Mouse (Mus musculus) ovary, adult 10 weeks (tissue): ENCODE measurements around the gene Pde9a. TPM values are rescaled to one million over a fixed set of nuclear protein-coding genes. Genes with fewer than 3 reads are reported as not detected.

Experiments
- polyA plus RNA-seq: library from polyadenylated mRNA; stranded (reverse); fragments of 350-450 nt; fragmentation: Illumina TruSeq; extraction: RNeasy Lipid Tissue Mini Kit (QIAGEN cat#74804); gene quantifications from one replicate; pipeline ENCODE4 v1.2.3, GENCODE M21; 2014

The Pde9a gene
- 0.83 TPM for polyA plus RNA-seq

GRCm38 (mm10) chr17:31385671-31386665 lies at the start of gene Pde9a:
TSS of gene Pde9a (plus strand) at chr17:31386210.

GRCm38 (mm10) chr17:31519946-31520838 lies 134.2 kb downstream of the Pde9a start, which contains the start of the genes Wdr4 and Ndufv3:
TSS of gene Wdr4 (minus strand) at chr17:31519980.
TSS of gene Ndufv3 (plus strand) at chr17:31520115.

Other genes with a start within 250 kb of the Pde9a start
- gene Tff2, start 241.9 kb upstream of the Pde9a start, polyA plus RNA-seq = not detected
- not detected for gene Tff1, start 220.9 kb upstream of the Pde9a start, polyA plus RNA-seq
- not detected for gene Tmprss3, start 187.2 kb upstream of the Pde9a start, polyA plus RNA-seq
- 0.23 TPM for gene Ubash3a, start 178.3 kb upstream of the Pde9a start, polyA plus RNA-seq
- gene Rsph1, start 108.8 kb upstream of the Pde9a start, polyA plus RNA-seq = 5.9 TPM
- not detected for gene Slc37a1, start 99.4 kb upstream of the Pde9a start, polyA plus RNA-seq
- 4.8 TPM for gene Wdr4, start 133.8 kb downstream of the Pde9a start, polyA plus RNA-seq
- gene Ndufv3, start 133.9 kb downstream of the Pde9a start, polyA plus RNA-seq = 11.2 TPM
- gene Pknox1, start 178.5 kb downstream of the Pde9a start, polyA plus RNA-seq = 8.7 TPM